Mouse (Mus musculus): ENCODE data around the gene Poglut1. TPM values are rescaled to one million over a fixed set of nuclear protein-coding genes. Genes with fewer than 3 reads are reported as not detected.

The Poglut1 gene
- polyA plus RNA-seq (2012; rRNA removed), result 59.2 and 63.8 TPM in 2 replicates

DNA sequence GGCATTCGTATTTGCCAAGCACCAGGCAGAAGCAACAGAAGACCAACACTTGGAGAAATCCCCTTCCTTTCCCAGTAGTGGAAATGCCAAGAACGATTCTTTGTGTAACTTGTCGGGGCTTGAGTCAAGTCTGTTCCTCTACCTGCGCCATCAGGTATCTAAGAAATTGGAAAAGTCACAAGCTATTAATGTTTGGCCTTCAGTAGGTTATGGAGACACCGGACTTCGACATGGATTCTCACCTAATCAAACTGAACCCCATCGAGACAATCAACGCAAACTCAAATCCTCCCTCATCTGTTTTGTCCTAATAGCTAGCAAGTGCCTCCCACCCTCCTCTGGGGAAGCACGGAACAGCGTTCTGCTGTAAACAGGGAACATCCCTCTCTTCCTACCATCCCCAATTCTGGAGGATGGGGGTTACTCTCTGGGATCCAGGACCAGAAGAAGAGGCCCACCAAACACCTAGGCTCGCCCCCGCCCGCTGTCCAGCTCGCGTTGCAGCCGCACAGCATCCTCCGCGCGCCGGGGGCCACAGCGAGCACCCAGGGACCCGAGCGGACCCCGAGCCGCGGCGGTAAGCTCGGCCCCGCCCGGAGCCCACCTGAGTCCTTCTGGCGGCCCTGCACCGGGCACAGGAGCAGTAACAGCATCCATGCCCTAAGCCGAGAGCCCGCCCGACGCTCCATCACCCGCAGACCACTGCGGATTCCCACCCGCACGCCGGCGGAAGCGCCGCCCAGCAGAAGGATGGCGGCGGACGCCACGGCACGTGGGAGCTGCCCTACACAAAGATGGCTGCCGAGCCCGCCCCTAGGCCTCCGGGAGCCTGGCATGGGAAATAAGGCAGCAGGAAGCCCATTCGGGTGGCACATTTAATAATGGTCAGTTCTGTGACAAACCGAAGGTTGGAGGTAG is at the start of gene Poglut1:
Gene Poglut1, minus strand, starts transcription at position 780 of the 918 bp plus-strand sequence.

DNA sequence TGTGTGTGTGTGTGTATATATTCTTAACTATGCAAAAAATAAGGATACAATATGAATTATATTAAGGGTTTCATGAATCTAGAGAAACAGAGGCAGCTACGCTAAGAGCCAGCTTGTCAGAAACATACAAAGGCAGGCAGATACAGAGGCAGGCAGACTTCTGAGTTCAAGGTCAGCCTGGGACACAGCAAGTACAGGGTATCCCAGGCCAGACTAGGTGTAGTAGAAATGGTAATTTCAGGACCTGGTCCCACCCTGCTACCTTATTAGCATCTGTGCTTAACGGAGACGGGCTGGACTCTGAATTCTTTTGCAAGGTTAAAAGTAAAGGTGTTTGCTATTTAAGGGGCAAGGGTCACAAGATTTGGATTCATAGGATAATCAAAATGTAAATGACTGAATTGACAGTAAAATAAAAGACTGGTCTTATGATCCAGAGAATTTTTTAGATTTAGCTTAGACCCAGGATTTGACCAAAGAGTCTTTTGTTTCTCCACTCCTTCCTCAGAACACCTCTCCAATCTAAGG is 8.2 kb upstream of the Poglut1 start, which contains the start of gene Tmem39a:
Gene Tmem39a, plus strand, starts transcription at position 478 of the 528 bp plus-strand sequence.

DNA sequence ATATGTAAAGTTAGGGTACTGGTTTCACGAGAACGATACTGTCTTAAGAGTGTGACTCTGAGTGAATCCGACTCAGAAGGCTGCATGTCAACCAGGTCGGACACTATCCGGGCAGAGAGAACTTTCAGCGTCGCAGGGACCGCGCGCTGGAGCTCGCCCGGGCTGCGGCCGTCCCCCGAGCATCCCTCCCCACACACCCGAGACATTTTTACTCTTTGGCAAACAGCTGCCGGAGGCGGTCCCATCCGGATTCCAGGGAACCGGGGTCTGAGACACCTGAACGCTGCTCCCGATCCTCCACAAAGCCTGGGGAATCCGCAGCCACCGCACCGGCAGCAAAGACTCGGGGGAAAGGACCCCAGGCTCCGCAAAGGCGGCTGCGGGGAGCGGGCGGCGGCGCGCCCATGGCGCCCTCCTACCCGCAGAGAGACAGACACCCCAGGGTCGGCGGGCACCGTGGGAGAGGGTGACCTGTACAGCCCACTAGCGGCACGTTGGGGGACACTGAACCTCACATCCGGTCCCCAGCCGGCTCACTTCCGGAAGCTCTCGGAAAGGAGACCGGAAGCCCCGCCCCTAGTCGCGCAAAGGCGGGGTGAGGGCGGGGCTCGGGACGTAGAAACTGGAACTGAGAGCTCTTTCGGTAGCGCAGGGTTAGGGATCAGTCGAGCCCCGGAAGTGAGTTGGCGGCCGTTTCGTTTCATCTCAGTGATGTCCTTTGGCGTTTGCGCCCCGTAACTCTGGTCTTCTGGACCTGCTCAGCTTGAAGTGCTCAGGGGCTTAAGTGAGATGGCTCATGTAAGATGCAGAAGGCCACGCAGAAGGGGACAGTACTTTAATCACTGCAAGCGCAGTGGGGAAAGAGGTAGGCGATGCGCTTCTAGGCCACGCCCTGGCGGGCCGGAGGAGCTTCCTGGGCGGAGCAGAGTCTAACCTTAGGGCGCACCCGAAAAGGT is 27.7 kb downstream of the Poglut1 start, which contains the start of gene Timmdc1:
Gene Timmdc1, minus strand, starts transcription at position 535 of the 956 bp plus-strand sequence.

Other genes starting within 250 kb of the Poglut1 start
- 1.00 and 1.0 TPM in 2 replicates for gene Maats1, start 208.1 kb downstream of the Poglut1 start, polyA plus RNA-seq (2012; rRNA removed)
- 87.8 and 90.4 TPM in 2 replicates for gene Cox17, start 203.3 kb downstream of the Poglut1 start, polyA plus RNA-seq (2012; rRNA removed)
- gene Gm21987, start 203.2 kb downstream of the Poglut1 start, polyA plus RNA-seq (2012; rRNA removed), result not detected in 2 replicates
- gene Popdc2, start 188.0 kb downstream of the Poglut1 start, polyA plus RNA-seq (2012; rRNA removed), result 0.74 and 1.4 TPM in 2 replicates
- 0.48 and 0.58 TPM in 2 replicates for gene Pla1a, start 117.1 kb downstream of the Poglut1 start, polyA plus RNA-seq (2012; rRNA removed)
- gene Adprh, start 97.6 kb downstream of the Poglut1 start, polyA plus RNA-seq (2012; rRNA removed), result 71.8 and 78.1 TPM in 2 replicates
- gene Cd80, start 94.7 kb downstream of the Poglut1 start, polyA plus RNA-seq (2012; rRNA removed), result 0.38 and 0.59 TPM in 2 replicates
- 19.1 and 21.4 TPM in 2 replicates for gene Timmdc1, start 27.6 kb downstream of the Poglut1 start, polyA plus RNA-seq (2012; rRNA removed)
- gene Tmem39a, start 8.4 kb upstream of the Poglut1 start, polyA plus RNA-seq (2012; rRNA removed), result 92.5 and 144 TPM in 2 replicates
- gene Arhgap31, start 163.0 kb upstream of the Poglut1 start, polyA plus RNA-seq (2012; rRNA removed), result 4.4 and 7.2 TPM in 2 replicates
- gene B4galt4, start 192.0 kb upstream of the Poglut1 start, polyA plus RNA-seq (2012; rRNA removed), result 15.5 and 17.8 TPM in 2 replicates